Mouse (Mus musculus): ENCODE measurements around the gene Olfr214. TPM values are rescaled to one million over a fixed set of nuclear protein-coding genes. Genes with fewer than 3 reads are reported as not detected.
"Not testable (repeated sequence)": the region's sequence is repeated elsewhere in the genome, so short reads cannot be mapped to it uniquely, and the experiment has no call there.

Gene Olfr214
- not detected in 2 replicates for polyA plus RNA-seq (2012)

GRCm38 (mm10) chr6:116553935-116554334, at the start of gene Olfr214:
Gene Olfr214, plus strand, starts transcription at chr6:116554235.
- H3K36me3 ChIP-seq (ENCODE audit: control insufficient read depth): no peaks in the 10 kb centered on the region

GRCm38 (mm10) chr6:116506302-116507003, 47.6 kb upstream of the Olfr214 start, which contains the start of gene Olfr212:
Gene Olfr212, plus strand, starts transcription at chr6:116506516.
- H3K27me3 ChIP-seq (ENCODE audit: control insufficient read depth); H3K4me1 ChIP-seq (ENCODE audit: control insufficient read depth); H3K36me3 ChIP-seq (ENCODE audit: control insufficient read depth); H3K4me3 ChIP-seq (replicated peaks): not testable (repeated sequence)
- H3K9me3 ChIP-seq (ENCODE audit: control insufficient read depth, low read length): peaks cover 31% of the 10 kb centered on the region

More at GRCm38 (mm10) chr6:116553935-116554334, at the start of gene Olfr214:
- Histone ChIP-seq H3K9me3 (ENCODE audit: control insufficient read depth, low read length) (peaks cover 6% of the 10 kb centered on the region), H3K4me3 (replicated peaks) (no peak within 1 kb of the TSS), H3K4me1 (ENCODE audit: control insufficient read depth) (no peaks in the 10 kb centered on the region), H3K27me3 (ENCODE audit: control insufficient read depth) (no peaks in the 10 kb centered on the region)
- TF ChIP-seq GATA1 (IDR thresholded peaks at IDR 0.05; ENCODE audit: low read length) (no peak), TAL1 (IDR thresholded peaks at IDR 0.05; ENCODE audit: low read length) (no peak)

GRCm38 (mm10) chr6:116514832-116515231, 39.2 kb upstream of the Olfr214 start:
- H3K4me1 ChIP-seq (ENCODE audit: control insufficient read depth): no peaks in the 10 kb centered on the region

GRCm38 (mm10) chr6:116538156-116538555, 15.9 kb upstream of the Olfr214 start, which contains the start of gene Olfr213:
Gene Olfr213, plus strand, starts transcription at chr6:116538456.
- no peak for TF ChIP-seq TAL1 (IDR thresholded peaks at IDR 0.05; ENCODE audit: low read length)
- no peak for TF ChIP-seq GATA1 (IDR thresholded peaks at IDR 0.05; ENCODE audit: low read length)
- H3K36me3 ChIP-seq (ENCODE audit: control insufficient read depth): no peaks in the 10 kb centered on the region
- H3K27me3 ChIP-seq (ENCODE audit: control insufficient read depth): no peaks in the 10 kb centered on the region
- no peaks in the 10 kb centered on the region for H3K9me3 ChIP-seq (ENCODE audit: control insufficient read depth, low read length)
- H3K4me3 ChIP-seq (replicated peaks): no peak within 1 kb of the TSS
- no peaks in the 10 kb centered on the region for H3K4me1 ChIP-seq (ENCODE audit: control insufficient read depth)

More at GRCm38 (mm10) chr6:116514832-116515231, 39.2 kb upstream of the Olfr214 start:
- no peaks in the 10 kb centered on the region for H3K27me3 ChIP-seq (ENCODE audit: control insufficient read depth)
- no peak for TF ChIP-seq GATA1 (IDR thresholded peaks at IDR 0.05; ENCODE audit: low read length)
- TF ChIP-seq TAL1 (IDR thresholded peaks at IDR 0.05; ENCODE audit: low read length): no peak
- peaks cover 2% of the 10 kb centered on the region; the same call in 1 of the 2 replicates for H3K9me3 ChIP-seq (ENCODE audit: control insufficient read depth, low read length)
- H3K4me3 ChIP-seq (replicated peaks): no peak overlapping the region
- no peaks in the 10 kb centered on the region for H3K36me3 ChIP-seq (ENCODE audit: control insufficient read depth)

GRCm38 (mm10) chr6:116542500-116542899, 11.5 kb upstream of the Olfr214 start:
- H3K4me3 ChIP-seq (replicated peaks): no peak overlapping the region
- H3K36me3 ChIP-seq (ENCODE audit: control insufficient read depth): no peaks in the 10 kb centered on the region
- TF ChIP-seq TAL1 (IDR thresholded peaks at IDR 0.05; ENCODE audit: low read length): no peak
- no peak for TF ChIP-seq GATA1 (IDR thresholded peaks at IDR 0.05; ENCODE audit: low read length)
- no peaks in the 10 kb centered on the region for H3K4me1 ChIP-seq (ENCODE audit: control insufficient read depth)
- H3K27me3 ChIP-seq (ENCODE audit: control insufficient read depth): no peaks in the 10 kb centered on the region
- no peaks in the 10 kb centered on the region for H3K9me3 ChIP-seq (ENCODE audit: control insufficient read depth, low read length)

GRCm38 (mm10) chr6:116550841-116551240, 3.2 kb upstream of the Olfr214 start, which contains the start of gene Gm5580:
Gene Gm5580, plus strand, starts transcription at chr6:116551141.
- H3K27me3 ChIP-seq (ENCODE audit: control insufficient read depth); H3K4me1 ChIP-seq (ENCODE audit: control insufficient read depth); H3K36me3 ChIP-seq (ENCODE audit: control insufficient read depth); H3K4me3 ChIP-seq (replicated peaks); H3K9me3 ChIP-seq (ENCODE audit: control insufficient read depth, low read length): not testable (repeated sequence)

GRCm38 (mm10) chr6:116554952-116555351, 917 bp downstream of the Olfr214 start:
- TF ChIP-seq GATA1 (IDR thresholded peaks at IDR 0.05; ENCODE audit: low read length) (no peak), TAL1 (IDR thresholded peaks at IDR 0.05; ENCODE audit: low read length) (no peak)
- Histone ChIP-seq H3K36me3 (ENCODE audit: control insufficient read depth) (no peaks in the 10 kb centered on the region), H3K4me1 (ENCODE audit: control insufficient read depth) (no peaks in the 10 kb centered on the region), H3K9me3 (ENCODE audit: control insufficient read depth, low read length) (peaks cover 6% of the 10 kb centered on the region), H3K27me3 (ENCODE audit: control insufficient read depth) (no peaks in the 10 kb centered on the region), H3K4me3 (replicated peaks) (no peak overlapping the region)

GRCm38 (mm10) chr6:116569834-116570233, 15.8 kb downstream of the Olfr214 start:
- Histone ChIP-seq H3K27me3 (ENCODE audit: control insufficient read depth) (no peaks in the 10 kb centered on the region), H3K4me1 (ENCODE audit: control insufficient read depth) (no peaks in the 10 kb centered on the region), H3K9me3 (ENCODE audit: control insufficient read depth, low read length) (no peaks in the 10 kb centered on the region), H3K4me3 (replicated peaks) (no peak overlapping the region), H3K36me3 (ENCODE audit: control insufficient read depth) (no peaks in the 10 kb centered on the region)
- no peak for TF ChIP-seq GATA1 (IDR thresholded peaks at IDR 0.05; ENCODE audit: low read length)
- TF ChIP-seq TAL1 (IDR thresholded peaks at IDR 0.05; ENCODE audit: low read length): no peak

- H3K27me3 ChIP-seq (ENCODE audit: control insufficient read depth): no peaks in the 10 kb centered on the region
- H3K4me1 ChIP-seq (ENCODE audit: control insufficient read depth): no peaks in the 10 kb centered on the region
- H3K9me3 ChIP-seq (ENCODE audit: control insufficient read depth, low read length): no peaks in the 10 kb centered on the region
- H3K4me3 ChIP-seq (replicated peaks): no peak within 1 kb of the TSS
- no peaks in the 10 kb centered on the region for H3K36me3 ChIP-seq (ENCODE audit: control insufficient read depth)
- no peak for TF ChIP-seq TAL1 (IDR thresholded peaks at IDR 0.05; ENCODE audit: low read length)
- TF ChIP-seq GATA1 (IDR thresholded peaks at IDR 0.05; ENCODE audit: low read length): no peak
Observed at GRCm38 (mm10) chr6:116584095-116584494, 30.1 kb downstream of the Olfr214 start, which contains the start of gene Olfr215. Gene Olfr215, minus strand, starts transcription at chr6:116584195.

- H3K4me1 ChIP-seq (ENCODE audit: control insufficient read depth); H3K9me3 ChIP-seq (ENCODE audit: control insufficient read depth, low read length); H3K27me3 ChIP-seq (ENCODE audit: control insufficient read depth); H3K36me3 ChIP-seq (ENCODE audit: control insufficient read depth); H3K4me3 ChIP-seq (replicated peaks): not testable (repeated sequence)
Observed at GRCm38 (mm10) chr6:116600969-116601368, 46.9 kb downstream of the Olfr214 start.

Measured in erythroblast, embryonic 14.5 days (primary cell).